Mouse (Mus musculus) kidney, embryonic 15.5 days (tissue): ENCODE data around the gene Mical2. TPM values are rescaled to one million over a fixed set of nuclear protein-coding genes. Genes with fewer than 3 reads are reported as not detected.

Experiments used
- ATAC-seq: fragments of 200-750 bp; cut with Nextera tagmentation; replicated peaks from 2 replicates; pipeline ENCODE4 v1.8.0; 2017; ENCODE audit warnings: moderate TSS enrichment; ENCODE audit not compliant: low FRiP score
- H3K27ac ChIP-seq: fragments of 300-500 bp; sonication (generic); 2 replicates; pipeline ENCODE4 v1.5.1; 2015; ENCODE audit warnings: mild to moderate bottlenecking, inconsistent platforms
- H3K27me3 ChIP-seq: fragments of 300-500 bp; sonication (generic); 2 replicates; pipeline ENCODE4 v1.6.1; 2015; ENCODE audit warnings: inconsistent platforms
- H3K36me3 ChIP-seq: fragments of 300-500 bp; sonication (generic); 2 replicates; pipeline ENCODE4 v1.6.1; 2015; ENCODE audit warnings: inconsistent platforms
- H3K4me1 ChIP-seq: fragments of 300-500 bp; sonication (generic); 2 replicates; pipeline ENCODE4 v1.6.1; 2015; ENCODE audit warnings: inconsistent platforms
- H3K4me2 ChIP-seq: fragments of 300-500 bp; sonication (generic); 2 replicates; pipeline ENCODE4 v1.6.1; 2015; ENCODE audit warnings: moderate library complexity, mild to moderate bottlenecking, inconsistent platforms
- H3K4me3 ChIP-seq: fragments of 300-500 bp; sonication (generic); replicated peaks from 2 replicates; pipeline ENCODE4 v1.5.1; 2015; ENCODE audit warnings: mild to moderate bottlenecking, inconsistent platforms
- H3K9ac ChIP-seq: fragments of 300-500 bp; sonication (generic); 2 replicates; pipeline ENCODE4 v1.6.1; 2015; ENCODE audit warnings: mild to moderate bottlenecking, inconsistent platforms
- H3K9me3 ChIP-seq: fragments of 300-500 bp; sonication (generic); replicated peaks from 2 replicates; pipeline ENCODE4 v1.6.1; 2016; ENCODE audit warnings: inconsistent platforms
- WGBS: fragments of 180-500 bp; shearing (Covaris S2); methylation state at CpG from one replicate; pipeline ENCODE4 v1.1.7; 2015; ENCODE audit warnings: mixed read lengths; 5-methylcytosine and 5-hydroxymethylcytosine counted together
- polyA plus RNA-seq: library from polyadenylated mRNA; unstranded; fragments of >200 nt; fragmentation: Nextera tagmentation; extraction: Ambion mirVana; gene quantifications from 2 replicates; pipeline ENCODE4 v1.2.1, GENCODE M21; 2015

Gene Mical2
- polyA plus RNA-seq, 1 experiment from 2014 or later, result 7.5 TPM

GRCm38 (mm10) chr7:112353939-112354338 lies 128.3 kb downstream of the Mical2 start:
- 81% methylated on average over 11 of the region's 11 CpGs for WGBS
- no peak overlapping the region for H3K4me2 ChIP-seq
- H3K36me3 ChIP-seq, result no peaks in the 10 kb centered on the region
- H3K27ac ChIP-seq, result no peak overlapping the region
- no peak overlapping the region for H3K4me3 ChIP-seq
- H3K4me1 ChIP-seq, result peaks cover 45% of the 10 kb centered on the region
- H3K9me3 ChIP-seq, result no peaks in the 10 kb centered on the region
- H3K9ac ChIP-seq, result no peak overlapping the region
- ATAC-seq, result no peak
- no peaks in the 10 kb centered on the region for H3K27me3 ChIP-seq

GRCm38 (mm10) chr7:112354503-112354951 lies 128.9 kb downstream of the Mical2 start:
- H3K27me3 ChIP-seq, result no peaks in the 10 kb centered on the region
- peak; percentile 81 for ATAC-seq
- H3K36me3 ChIP-seq, result no peaks in the 10 kb centered on the region
- no peak overlapping the region for H3K9ac ChIP-seq
- H3K27ac ChIP-seq, result peak overlapping the region; percentile 69
- H3K4me1 ChIP-seq, result peaks cover 45% of the 10 kb centered on the region
- H3K4me3 ChIP-seq, result no peak overlapping the region
- 24% methylated on average over 7 of the region's 7 CpGs for WGBS
- no peaks in the 10 kb centered on the region for H3K9me3 ChIP-seq
- H3K4me2 ChIP-seq, result no peak overlapping the region

GRCm38 (mm10) chr7:112359594-112359993 lies 133.9 kb downstream of the Mical2 start:
- no peak overlapping the region for H3K9ac ChIP-seq
- no peaks in the 10 kb centered on the region for H3K9me3 ChIP-seq
- H3K4me1 ChIP-seq, result peaks cover 9% of the 10 kb centered on the region
- ATAC-seq, result no peak
- WGBS, result 84% methylated on average over 3 of the region's 3 CpGs
- no peaks in the 10 kb centered on the region for H3K27me3 ChIP-seq
- H3K27ac ChIP-seq, result no peak overlapping the region
- H3K4me3 ChIP-seq, result no peak overlapping the region
- H3K36me3 ChIP-seq, result no peaks in the 10 kb centered on the region
- H3K4me2 ChIP-seq, result no peak overlapping the region

- no peak for ATAC-seq
- Histone ChIP-seq H3K27me3 (no peaks in the 10 kb centered on the region), H3K9ac (no peak overlapping the region), H3K9me3 (no peaks in the 10 kb centered on the region), H3K27ac (no peak overlapping the region), H3K36me3 (no peaks in the 10 kb centered on the region), H3K4me2 (no peak overlapping the region), H3K4me1 (no peaks in the 10 kb centered on the region), H3K4me3 (no peak overlapping the region)
- WGBS, result 66% methylated on average over 7 of the region's 7 CpGs
Observed at GRCm38 (mm10) chr7:112362574-112363200, 137.0 kb downstream of the Mical2 start.

GRCm38 (mm10) chr7:112365864-112366263 lies 140.2 kb downstream of the Mical2 start:
- Histone ChIP-seq H3K4me1 (0 out of 2 replicates have a peak, but pooled peaks cover 4% of the 10 kb centered on the region), H3K27ac (no peak overlapping the region), H3K4me2 (no peak overlapping the region), H3K9me3 (no peaks in the 10 kb centered on the region), H3K27me3 (no peaks in the 10 kb centered on the region), H3K4me3 (no peak overlapping the region), H3K36me3 (no peaks in the 10 kb centered on the region), H3K9ac (no peak overlapping the region)
- no peak for ATAC-seq
- WGBS, result 85% methylated on average over 3 of the region's 3 CpGs

GRCm38 (mm10) chr7:112369046-112369445 lies 143.4 kb downstream of the Mical2 start:
- no peak overlapping the region for H3K4me3 ChIP-seq
- H3K9me3 ChIP-seq, result no peaks in the 10 kb centered on the region
- 28% methylated on average over 2 of the region's 2 CpGs for WGBS
- H3K27me3 ChIP-seq, result no peaks in the 10 kb centered on the region
- H3K27ac ChIP-seq, result no peak overlapping the region
- no peak overlapping the region for H3K9ac ChIP-seq
- H3K36me3 ChIP-seq, result no peaks in the 10 kb centered on the region
- peaks cover 18% of the 10 kb centered on the region; the same call in 1 of the 2 replicates for H3K4me1 ChIP-seq
- ATAC-seq, result no peak; the same call in 1 of the 2 replicates
- no peak overlapping the region for H3K4me2 ChIP-seq

- H3K27me3 ChIP-seq, result no peaks in the 10 kb centered on the region
- no peak overlapping the region for H3K4me2 ChIP-seq
- H3K27ac ChIP-seq, result no peak overlapping the region
- H3K4me1 ChIP-seq, result peaks cover 26% of the 10 kb centered on the region
- no peaks in the 10 kb centered on the region for H3K36me3 ChIP-seq
- H3K9ac ChIP-seq, result no peak overlapping the region
- ATAC-seq, result no peak
- 92% methylated on average over 3 of the region's 3 CpGs for WGBS
- H3K4me3 ChIP-seq, result no peak overlapping the region
- no peaks in the 10 kb centered on the region for H3K9me3 ChIP-seq
Observed at GRCm38 (mm10) chr7:112369977-112370376, 144.3 kb downstream of the Mical2 start.

GRCm38 (mm10) chr7:112371387-112371786 lies 145.7 kb downstream of the Mical2 start:
- Histone ChIP-seq H3K4me3 (no peak overlapping the region), H3K36me3 (no peaks in the 10 kb centered on the region), H3K27ac (no peak overlapping the region), H3K4me2 (no peak overlapping the region), H3K27me3 (no peaks in the 10 kb centered on the region), H3K4me1 (peaks cover 40% of the 10 kb centered on the region), H3K9ac (no peak overlapping the region), H3K9me3 (no peaks in the 10 kb centered on the region)
- ATAC-seq, result no peak
- WGBS, result 90% methylated on average over 2 of the region's 2 CpGs

GRCm38 (mm10) chr7:112374035-112374434 lies 148.4 kb downstream of the Mical2 start:
- peak; percentile 73 for ATAC-seq

GRCm38 (mm10) chr7:112375062-112375461 lies 149.4 kb downstream of the Mical2 start:
- Histone ChIP-seq H3K27ac (peak overlapping the region; percentile 84), H3K36me3 (no peaks in the 10 kb centered on the region), H3K4me3 (no peak overlapping the region), H3K4me2 (no peak overlapping the region), H3K9ac (no peak overlapping the region), H3K27me3 (no peaks in the 10 kb centered on the region), H3K4me1 (peaks cover 67% of the 10 kb centered on the region), H3K9me3 (no peaks in the 10 kb centered on the region)
- no peak for ATAC-seq
- 78% methylated on average over 9 of the region's 9 CpGs for WGBS

More at GRCm38 (mm10) chr7:112374035-112374434, 148.4 kb downstream of the Mical2 start:
- H3K27ac ChIP-seq, result peak overlapping the region; percentile 84
- H3K4me2 ChIP-seq, result no peak overlapping the region
- peaks cover 59% of the 10 kb centered on the region for H3K4me1 ChIP-seq
- no peak overlapping the region for H3K9ac ChIP-seq
- H3K9me3 ChIP-seq, result no peaks in the 10 kb centered on the region
- no peaks in the 10 kb centered on the region for H3K36me3 ChIP-seq
- no peak overlapping the region for H3K4me3 ChIP-seq
- H3K27me3 ChIP-seq, result no peaks in the 10 kb centered on the region
- WGBS, result 59% methylated on average over 5 of the region's 5 CpGs

- Histone ChIP-seq H3K27me3 (no peaks in the 10 kb centered on the region), H3K36me3 (no peaks in the 10 kb centered on the region), H3K9ac (no peak overlapping the region), H3K9me3 (no peaks in the 10 kb centered on the region), H3K4me1 (peaks cover 67% of the 10 kb centered on the region), H3K4me2 (no peak overlapping the region), H3K4me3 (no peak overlapping the region), H3K27ac (peak overlapping the region; percentile 84)
- no peak; the same call in 1 of the 2 replicates for ATAC-seq
- WGBS, result 57% methylated on average over 5 of the region's 5 CpGs
Observed at GRCm38 (mm10) chr7:112375900-112376299, 150.2 kb downstream of the Mical2 start.

- Histone ChIP-seq H3K9ac (no peak overlapping the region), H3K4me1 (peaks cover 67% of the 10 kb centered on the region), H3K27me3 (no peaks in the 10 kb centered on the region), H3K36me3 (no peaks in the 10 kb centered on the region), H3K9me3 (no peaks in the 10 kb centered on the region), H3K4me2 (no peak overlapping the region), H3K27ac (peak overlapping the region; percentile 84; the same call in 1 of the 2 replicates), H3K4me3 (no peak overlapping the region)
- 50% methylated on average over 2 of the region's 2 CpGs for WGBS
- no peak for ATAC-seq
Observed at GRCm38 (mm10) chr7:112376611-112377010, 151.0 kb downstream of the Mical2 start.

- Histone ChIP-seq H3K9ac (no peak overlapping the region), H3K4me1 (peaks cover 61% of the 10 kb centered on the region), H3K27me3 (no peaks in the 10 kb centered on the region), H3K9me3 (no peaks in the 10 kb centered on the region), H3K36me3 (no peaks in the 10 kb centered on the region), H3K4me2 (no peak overlapping the region), H3K27ac (peak overlapping the region; percentile 50), H3K4me3 (no peak overlapping the region)
- ATAC-seq, result no peak; the same call in 1 of the 2 replicates
- WGBS, result 41% methylated on average over 8 of the region's 8 CpGs
Observed at GRCm38 (mm10) chr7:112377314-112377713, 151.7 kb downstream of the Mical2 start.
